Mouse (Mus musculus) right cerebral cortex, adult 18-20 months (tissue): ENCODE measurements around the gene Irak1bp1.

Source experiments
- DNase-seq: peaks from one replicate; pipeline ENCODE4 v3.0.0; 2022; ENCODE audit warnings: mixed read lengths

The Irak1bp1 gene

GRCm38 (mm10) chr9:82888645-82889044, 59.3 kb downstream of the Irak1bp1 start:
- peak; percentile 48 for DNase-seq
